32 mouse cellular contexts compared by ENCODE assay signal in the genomic region with DNA sequence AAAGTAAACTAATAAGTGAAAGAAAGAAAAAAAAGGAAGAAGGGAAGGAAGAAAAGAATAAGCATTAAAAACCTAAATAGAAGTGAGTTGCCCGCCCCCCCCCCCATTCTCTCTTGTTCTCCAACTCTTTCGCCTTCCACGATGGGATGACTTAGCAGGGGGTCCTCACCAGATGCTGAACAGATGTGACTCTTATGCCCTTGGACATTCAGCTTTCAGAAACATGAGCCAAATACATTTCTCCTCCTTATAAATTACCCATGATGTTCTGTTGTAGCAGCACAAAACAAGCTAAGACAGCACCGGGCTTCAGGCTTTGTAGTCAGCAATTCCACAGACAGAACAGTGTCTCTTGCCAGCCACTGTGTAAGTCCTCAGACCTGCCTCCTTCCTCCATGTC.
A peak's percentile ranks its signal among the peaks of the same experiment; 100 is the strongest.
DNase-seq lines count a peak whose midpoint lies in the region; ATAC-seq lines count a peak whose summit lies in the region.
"Had no signal": no experiment of that assay in that cellular context is flagged by ENCODE, and none has a peak within 500 bp of the region (broad histone marks: within the 10 kb centered on the region; RNA-seq: fewer than 3 reads in every experiment).

No protein-coding gene starts in this region.

- no peak overlapping the region for H3K4me2 ChIP-seq in embryonic facial prominence, embryonic 15.5 days (replicated peaks)
- H3K4me2 ChIP-seq: embryonic facial prominence, embryonic 12.5 days; forebrain, embryonic 12.5 days; hindbrain, embryonic 14.5 days; limb, embryonic 15.5 days; midbrain, embryonic 12.5 days; stomach, embryonic 15.5 days had no signal

- 0 out of 2 replicates have a peak overlapping the region, but pooled peaks have one; percentile 22 for H3K27ac ChIP-seq in embryonic facial prominence, embryonic 15.5 days (replicated peaks)
- H3K27ac ChIP-seq: embryonic facial prominence, embryonic 12.5 days; forebrain, embryonic 12.5 days; heart, embryonic 10.5 days; hindbrain, embryonic 14.5 days; layer of hippocampus, adult 2 months; left cerebral cortex, adult 2 months; limb, embryonic 15.5 days; liver, embryonic 14.5 days; midbrain, embryonic 12.5 days; stomach, embryonic 15.5 days had no signal

- WGBS in embryonic facial prominence, embryonic 15.5 days, result 53% methylated on average over 4 of the region's 4 CpGs

- H3K36me3 ChIP-seq in embryonic facial prominence, embryonic 15.5 days, result no peaks in the 10 kb centered on the region
- H3K36me3 ChIP-seq: embryonic facial prominence, embryonic 12.5 days; forebrain, embryonic 12.5 days; heart, embryonic 10.5 days; limb, embryonic 15.5 days; midbrain, embryonic 12.5 days; stomach, embryonic 15.5 days had no signal

- no peak overlapping the region for H3K9ac ChIP-seq in embryonic facial prominence, embryonic 15.5 days
- H3K9ac ChIP-seq: embryonic facial prominence, embryonic 12.5 days; forebrain, embryonic 12.5 days; forebrain, postnatal 0 days; hindbrain, embryonic 14.5 days; limb, embryonic 15.5 days; liver, embryonic 14.5 days; midbrain, embryonic 12.5 days; stomach, embryonic 15.5 days had no signal

- no peaks in the 10 kb centered on the region for H3K27me3 ChIP-seq in embryonic facial prominence, embryonic 15.5 days
- H3K27me3 ChIP-seq: embryonic facial prominence, embryonic 12.5 days; forebrain, embryonic 12.5 days; limb, embryonic 15.5 days; midbrain, embryonic 12.5 days; stomach, embryonic 15.5 days had no signal

- H3K4me3 ChIP-seq in embryonic facial prominence, embryonic 15.5 days (replicated peaks), result no peak overlapping the region
- H3K4me3 ChIP-seq: embryonic facial prominence, embryonic 12.5 days; forebrain, embryonic 12.5 days; heart, embryonic 10.5 days; layer of hippocampus, adult 2 months; left cerebral cortex, adult 2 months; limb, embryonic 15.5 days; midbrain, embryonic 12.5 days; myocyte; stomach, embryonic 15.5 days had no signal

- peak; percentile 27 for DNase-seq in embryo, embryonic 10.5 days (ENCODE audit: low spot score)
- no peak for DNase-seq in embryo, embryonic 10 days (ENCODE audit: low spot score)
- peak; percentile 14 for DNase-seq in embryo, embryonic 11.5 days (ENCODE audit: low read depth, low spot score)
- peak; percentile 57 for DNase-seq in mesoderm, embryonic 11.5 days (ENCODE audit: low read depth, low spot score)
- DNase-seq in lung, postnatal 25 days (ENCODE audit: low spot score), result no peak
- DNase-seq in adrenal gland, postnatal 36 days, result no peak
- DNase-seq: adrenal gland, adult 2 months; cerebellum, adult 2 months; cerebellum, postnatal 25 days; forebrain, postnatal 0 days; gastrocnemius, postnatal 14 days; heart, adult 11 months; heart, postnatal 36 days; kidney, adult 11 months; kidney, postnatal 14 days; lung, adult 2 months; lung, postnatal 36 days; retina, postnatal 1 day; right cerebral cortex, postnatal 14 days had no signal

- H3K4me1 ChIP-seq in embryonic facial prominence, embryonic 15.5 days, result no peaks in the 10 kb centered on the region
- H3K4me1 ChIP-seq: embryonic facial prominence, embryonic 12.5 days; forebrain, embryonic 12.5 days; heart, embryonic 10.5 days; limb, embryonic 15.5 days; midbrain, embryonic 12.5 days; stomach, embryonic 15.5 days had no signal

- ATAC-seq in embryonic facial prominence, embryonic 15.5 days (ENCODE audit: insufficient number of reproducible peaks, low FRiP score, low TSS enrichment, low read depth), result no peak; the same call in 1 of the 2 replicates
- ATAC-seq: activated CD4-positive, CD25-positive, alpha-beta regulatory T cell, adult 4 months; forebrain, postnatal 0 days had no signal

- H3K9me3 ChIP-seq in embryonic facial prominence, embryonic 15.5 days (replicated peaks), result no peaks in the 10 kb centered on the region
- H3K9me3 ChIP-seq: embryonic facial prominence, embryonic 12.5 days; forebrain, embryonic 12.5 days; heart, embryonic 10.5 days; limb, embryonic 15.5 days; midbrain, embryonic 12.5 days; stomach, embryonic 15.5 days had no signal

Comparison
In these comparisons a context has a peak if more than half of its experiments do, and no peak if none do; other contexts are left out.
1. DNase-seq: peak in embryo, embryonic 10.5 days (single experiment), embryo, embryonic 11.5 days (single experiment) and mesoderm, embryonic 11.5 days (single experiment); none in embryo, embryonic 10 days (single experiment), lung, postnatal 25 days (single experiment) and adrenal gland, postnatal 36 days (0 of 2).